Mouse (Mus musculus): Measurements from ENCODE around the gene Amot. TPM values are rescaled to one million over a fixed set of nuclear protein-coding genes. Genes with fewer than 3 reads are reported as not detected.

Gene Amot
- 5.8 and 6.0 TPM in 2 replicates for polyA plus RNA-seq (2015; fragmentation: Nextera tagmentation; extraction: Ambion mirVana)

DNA sequence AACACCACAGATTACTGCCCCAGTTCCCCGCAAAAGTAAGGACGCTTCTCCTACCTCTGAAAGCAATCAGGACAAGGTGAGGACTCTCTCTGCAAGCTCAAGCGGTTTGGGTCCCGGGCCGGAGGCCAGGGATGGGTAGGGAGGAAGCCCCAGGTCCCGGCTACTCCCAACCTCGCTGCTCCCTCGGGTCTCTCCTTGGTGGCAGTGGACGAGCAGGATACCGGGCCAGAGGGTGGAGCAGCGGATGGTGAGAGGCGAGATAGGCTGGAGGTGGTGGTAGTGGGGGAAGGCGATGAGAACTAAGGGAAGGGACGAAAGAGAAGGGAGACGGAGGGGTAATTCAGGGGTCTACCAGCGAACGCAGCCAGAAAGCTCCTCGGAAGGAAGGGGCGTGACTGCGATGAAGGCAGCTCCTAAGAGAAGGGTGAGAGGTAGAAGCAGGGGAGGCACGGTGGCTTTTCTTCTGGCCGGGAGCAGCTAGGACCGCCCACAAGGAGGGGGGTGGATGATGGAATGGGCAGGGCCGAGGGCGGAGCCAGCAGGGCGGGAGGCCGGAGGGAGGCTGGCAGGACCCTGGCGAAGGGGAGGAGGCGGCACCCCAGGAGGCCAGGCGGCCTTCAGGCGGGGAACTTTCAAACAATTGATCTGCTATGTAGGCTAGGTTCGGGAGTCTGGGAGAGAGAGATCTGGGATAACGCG lies at the start of gene Amot:
Amot (minus strand) TSS at position 465 of the 699 bp plus-strand sequence.
- H3K27ac ChIP-seq (ENCODE audit: low read length): peak within 1 kb of the TSS; percentile 63
- peak within 1 kb of the TSS; percentile 78 for H3K4me2 ChIP-seq (ENCODE audit: low read depth, low read length)
- 12% methylated on average over 32 of the region's 34 CpGs for WGBS (ENCODE audit: insufficient replicate concordance)
- peak within 1 kb of the TSS; percentile 54 for H3K9ac ChIP-seq (ENCODE audit: low read depth, low read length)
- no peaks in the 10 kb centered on the region for H3K36me3 ChIP-seq (ENCODE audit: control insufficient read depth, insufficient read depth)
- no peaks in the 10 kb centered on the region for H3K9me3 ChIP-seq (replicated peaks; ENCODE audit: control insufficient read depth, low read length)
- ATAC-seq (ENCODE audit: low read depth): peak; percentile 93
- H3K4me1 ChIP-seq (ENCODE audit: control insufficient read depth, low read depth, low read length): no peaks in the 10 kb centered on the region
- peak within 1 kb of the TSS; percentile 60 for H3K4me3 ChIP-seq (ENCODE audit: low read depth, low read length)
- H3K27me3 ChIP-seq (ENCODE audit: control insufficient read depth, insufficient read depth, low read depth, low read length): no peaks in the 10 kb centered on the region; the same call in 1 of the 2 replicates

DNA sequence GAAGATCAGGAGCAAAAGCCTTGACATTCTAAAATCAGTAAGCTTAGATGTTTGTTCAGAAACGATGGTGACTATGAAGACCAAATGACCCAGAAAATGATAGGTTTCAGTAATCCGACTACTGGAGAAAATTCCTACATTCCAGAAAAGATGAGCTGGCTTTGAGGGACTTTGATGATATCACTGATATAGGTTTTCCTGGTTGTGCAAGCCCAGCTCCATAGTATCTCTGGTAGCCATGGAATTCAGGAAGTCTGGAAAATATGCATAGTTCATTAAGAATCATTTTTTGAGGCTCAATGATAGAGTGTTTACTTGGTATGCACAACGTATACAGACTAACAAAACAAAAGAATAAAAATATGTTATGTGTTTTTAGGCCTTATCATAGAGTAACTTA lies 40.1 kb upstream of the Amot start:
- Histone ChIP-seq H3K27ac (ENCODE audit: low read length) (no peak overlapping the region), H3K27me3 (ENCODE audit: control insufficient read depth, insufficient read depth, low read depth, low read length) (no peaks in the 10 kb centered on the region), H3K9ac (ENCODE audit: low read depth, low read length) (no peak overlapping the region), H3K36me3 (ENCODE audit: control insufficient read depth, insufficient read depth) (no peaks in the 10 kb centered on the region), H3K4me1 (ENCODE audit: control insufficient read depth, low read depth, low read length) (no peaks in the 10 kb centered on the region), H3K9me3 (replicated peaks; ENCODE audit: control insufficient read depth, low read length) (no peaks in the 10 kb centered on the region), H3K4me2 (ENCODE audit: low read depth, low read length) (no peak overlapping the region), H3K4me3 (ENCODE audit: low read depth, low read length) (no peak overlapping the region)
- WGBS (ENCODE audit: insufficient replicate concordance): 53% methylated on average over 3 of the region's 3 CpGs
- no peak for ATAC-seq (ENCODE audit: low read depth)

DNA sequence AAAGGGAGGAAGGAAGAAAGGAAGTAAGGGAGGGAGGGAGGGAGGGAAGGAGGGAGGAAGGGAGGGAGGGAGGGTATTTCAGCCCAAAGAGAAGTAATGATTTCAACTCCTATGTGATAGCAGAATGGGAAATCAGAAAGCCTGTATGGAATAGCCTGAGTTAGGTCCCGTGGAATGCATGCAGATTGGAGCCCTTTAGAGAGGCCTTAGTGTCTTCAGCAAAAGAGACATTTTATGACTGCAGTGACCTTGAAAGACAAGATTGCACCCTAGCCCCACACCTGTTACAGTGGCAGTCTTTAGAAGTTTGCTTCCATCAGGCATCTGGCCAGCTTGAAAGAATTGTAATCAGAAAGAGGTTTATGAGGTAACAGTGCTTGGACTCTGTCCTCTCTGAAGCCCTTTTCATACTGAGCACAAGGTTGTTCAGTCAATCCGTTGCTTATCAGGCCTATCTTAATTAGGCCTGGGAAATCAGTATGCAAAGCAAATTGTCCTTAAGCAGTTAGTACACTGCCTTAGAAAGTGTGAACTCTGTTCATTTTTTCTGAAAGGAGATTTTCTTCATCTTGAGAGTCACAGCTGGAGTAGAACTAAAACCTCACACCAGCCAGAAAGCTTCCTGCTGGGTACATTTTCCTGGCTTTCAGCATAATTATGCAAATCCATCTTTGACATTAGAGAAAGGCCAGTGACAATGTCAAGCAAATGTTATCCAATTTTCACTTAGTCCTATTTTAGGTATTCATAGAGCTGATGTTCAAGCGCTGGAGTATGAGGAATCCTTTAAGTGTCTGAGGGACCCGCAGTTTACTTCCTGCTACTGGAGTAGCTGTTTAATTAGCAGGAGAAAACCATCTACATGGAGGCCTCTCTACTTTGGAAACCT lies 38.9 kb upstream of the Amot start:
- no peaks in the 10 kb centered on the region for H3K27me3 ChIP-seq (ENCODE audit: control insufficient read depth, insufficient read depth, low read depth, low read length)
- H3K27ac ChIP-seq (ENCODE audit: low read length): no peak overlapping the region
- H3K4me2 ChIP-seq (ENCODE audit: low read depth, low read length): no peak overlapping the region
- H3K9me3 ChIP-seq (replicated peaks; ENCODE audit: control insufficient read depth, low read length): no peaks in the 10 kb centered on the region
- no peaks in the 10 kb centered on the region for H3K36me3 ChIP-seq (ENCODE audit: control insufficient read depth, insufficient read depth)
- H3K9ac ChIP-seq (ENCODE audit: low read depth, low read length): no peak overlapping the region
- no peaks in the 10 kb centered on the region for H3K4me1 ChIP-seq (ENCODE audit: control insufficient read depth, low read depth, low read length)
- WGBS (ENCODE audit: insufficient replicate concordance): 45% methylated on average over 4 of the region's 4 CpGs
- no peak for ATAC-seq (ENCODE audit: low read depth)
- no peak overlapping the region for H3K4me3 ChIP-seq (ENCODE audit: low read depth, low read length)

DNA sequence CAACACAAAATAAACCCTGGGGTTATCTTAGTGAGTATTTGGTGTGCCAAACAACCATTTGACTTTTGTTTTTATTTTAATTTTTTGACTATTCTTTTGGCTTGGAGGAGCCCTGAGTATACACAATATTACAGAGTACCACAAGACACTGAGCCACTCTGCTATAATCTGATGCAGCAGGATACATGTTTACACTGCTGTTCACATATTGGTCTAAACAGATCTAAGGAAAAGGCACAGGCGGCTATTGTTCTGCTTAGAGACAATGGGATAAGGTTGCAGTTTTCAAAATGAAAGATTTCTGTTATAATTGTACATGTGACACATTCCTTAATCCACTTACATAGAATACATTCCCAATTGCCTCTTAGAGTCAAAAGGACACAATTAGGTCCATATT lies 36.1 kb upstream of the Amot start:
- Histone ChIP-seq H3K27ac (ENCODE audit: low read length) (no peak overlapping the region), H3K4me1 (ENCODE audit: control insufficient read depth, low read depth, low read length) (no peaks in the 10 kb centered on the region), H3K27me3 (ENCODE audit: control insufficient read depth, insufficient read depth, low read depth, low read length) (no peaks in the 10 kb centered on the region), H3K4me3 (ENCODE audit: low read depth, low read length) (no peak overlapping the region), H3K9me3 (replicated peaks; ENCODE audit: control insufficient read depth, low read length) (no peaks in the 10 kb centered on the region), H3K36me3 (ENCODE audit: control insufficient read depth, insufficient read depth) (no peaks in the 10 kb centered on the region), H3K4me2 (ENCODE audit: low read depth, low read length) (no peak overlapping the region), H3K9ac (ENCODE audit: low read depth, low read length) (no peak overlapping the region)
- ATAC-seq (ENCODE audit: low read depth): no peak
- 74% methylated on average over 1 of the region's 1 CpGs for WGBS (ENCODE audit: insufficient replicate concordance)

DNA sequence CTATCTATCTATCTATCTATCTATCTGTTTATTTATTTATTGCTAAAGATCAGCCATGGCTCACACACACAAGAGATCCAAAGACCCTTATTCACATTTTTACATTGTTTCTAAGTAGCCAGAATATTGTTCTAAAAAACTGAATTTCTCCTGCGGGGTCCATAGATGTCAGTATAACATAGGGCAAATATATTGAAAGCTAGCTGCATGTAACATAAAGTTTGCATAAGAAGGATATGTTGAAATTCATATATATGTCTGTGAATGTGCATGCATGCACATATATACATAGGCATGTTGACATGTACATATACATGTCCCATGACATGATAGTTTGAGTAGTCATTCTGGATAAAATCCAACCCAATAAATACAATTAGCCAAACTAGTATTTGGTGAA lies 35.3 kb upstream of the Amot start:
- no peak overlapping the region for H3K4me3 ChIP-seq (ENCODE audit: low read depth, low read length)
- H3K27ac ChIP-seq (ENCODE audit: low read length): no peak overlapping the region
- H3K36me3 ChIP-seq (ENCODE audit: control insufficient read depth, insufficient read depth): no peaks in the 10 kb centered on the region
- H3K4me2 ChIP-seq (ENCODE audit: low read depth, low read length): no peak overlapping the region
- WGBS (ENCODE audit: insufficient replicate concordance): 60% methylated on average over 1 of the region's 1 CpGs
- H3K9ac ChIP-seq (ENCODE audit: low read depth, low read length): no peak overlapping the region
- no peak for ATAC-seq (ENCODE audit: low read depth)
- H3K9me3 ChIP-seq (replicated peaks; ENCODE audit: control insufficient read depth, low read length): no peaks in the 10 kb centered on the region
- no peaks in the 10 kb centered on the region for H3K4me1 ChIP-seq (ENCODE audit: control insufficient read depth, low read depth, low read length)
- H3K27me3 ChIP-seq (ENCODE audit: control insufficient read depth, insufficient read depth, low read depth, low read length): no peaks in the 10 kb centered on the region

DNA sequence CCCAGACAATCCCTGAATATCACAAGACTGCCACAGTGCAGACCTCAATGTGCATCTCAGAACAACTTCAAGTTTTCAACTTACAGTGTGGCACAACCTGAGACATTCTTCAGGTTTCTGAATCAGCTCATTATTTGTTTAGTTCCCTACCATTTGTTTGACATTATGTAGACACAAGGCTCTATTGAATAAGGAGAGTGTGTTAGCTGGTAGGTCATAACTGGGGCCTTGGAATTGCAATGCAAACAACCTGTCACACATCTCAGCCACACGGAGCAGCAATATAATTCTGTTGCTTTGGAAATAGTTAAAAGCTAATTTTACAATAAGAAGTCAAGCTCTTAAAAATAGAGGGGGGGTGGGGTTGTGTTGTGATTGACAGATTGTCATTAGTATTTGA lies 24.6 kb upstream of the Amot start:
- no peaks in the 10 kb centered on the region for H3K36me3 ChIP-seq (ENCODE audit: control insufficient read depth, insufficient read depth)
- no peaks in the 10 kb centered on the region for H3K27me3 ChIP-seq (ENCODE audit: control insufficient read depth, insufficient read depth, low read depth, low read length)
- no peaks in the 10 kb centered on the region for H3K9me3 ChIP-seq (replicated peaks; ENCODE audit: control insufficient read depth, low read length)
- WGBS (ENCODE audit: insufficient replicate concordance): 50% methylated on average over 1 of the region's 1 CpGs
- H3K4me1 ChIP-seq (ENCODE audit: control insufficient read depth, low read depth, low read length): no peaks in the 10 kb centered on the region
- no peak for ATAC-seq (ENCODE audit: low read depth)
- no peak overlapping the region for H3K4me2 ChIP-seq (ENCODE audit: low read depth, low read length)
- no peak overlapping the region for H3K4me3 ChIP-seq (ENCODE audit: low read depth, low read length)
- no peak overlapping the region for H3K9ac ChIP-seq (ENCODE audit: low read depth, low read length)
- H3K27ac ChIP-seq (ENCODE audit: low read length): no peak overlapping the region

DNA sequence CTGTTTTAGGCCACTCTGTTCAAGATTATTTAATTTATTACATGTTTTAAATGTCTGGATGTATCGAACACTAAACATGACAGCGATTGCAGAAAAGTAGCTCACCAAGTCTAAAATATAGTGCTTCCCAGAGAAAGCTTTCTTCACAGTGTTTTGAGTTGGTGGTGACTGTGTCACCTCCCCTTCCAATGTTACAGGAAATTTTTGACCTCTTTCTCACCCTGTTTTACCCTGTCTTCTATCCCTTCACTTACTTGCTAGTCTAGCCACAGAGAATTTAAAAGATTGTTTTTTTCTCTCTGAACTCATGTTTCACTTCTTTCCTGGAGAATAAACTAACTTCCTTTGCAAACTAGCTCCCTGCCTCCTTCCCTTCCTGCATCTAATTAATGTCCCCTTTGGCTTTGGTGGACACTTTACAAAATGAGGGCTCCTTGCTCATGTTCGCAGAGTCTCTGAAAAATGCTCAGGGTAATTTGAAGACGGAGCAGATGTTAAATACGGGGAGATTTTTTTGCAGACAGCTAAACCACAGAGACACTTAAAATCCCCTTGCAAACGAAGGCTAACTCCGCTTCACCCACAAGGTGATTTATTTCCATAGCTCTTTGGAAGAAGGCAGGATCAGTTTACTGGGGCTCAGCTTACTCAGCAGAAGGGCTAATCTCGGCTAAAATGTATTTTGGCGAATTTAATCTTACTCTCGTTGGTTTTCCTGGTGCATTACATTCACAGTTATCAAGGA lies 11.5 kb upstream of the Amot start:
- no peak overlapping the region for H3K4me2 ChIP-seq (ENCODE audit: low read depth, low read length)
- ATAC-seq (ENCODE audit: low read depth): no peak
- H3K9me3 ChIP-seq (replicated peaks; ENCODE audit: control insufficient read depth, low read length): no peaks in the 10 kb centered on the region
- no peaks in the 10 kb centered on the region for H3K36me3 ChIP-seq (ENCODE audit: control insufficient read depth, insufficient read depth)
- no peak overlapping the region for H3K9ac ChIP-seq (ENCODE audit: low read depth, low read length)
- no peaks in the 10 kb centered on the region for H3K27me3 ChIP-seq (ENCODE audit: control insufficient read depth, insufficient read depth, low read depth, low read length)
- no peaks in the 10 kb centered on the region for H3K4me1 ChIP-seq (ENCODE audit: control insufficient read depth, low read depth, low read length)
- 41% methylated on average over 10 of the region's 10 CpGs for WGBS (ENCODE audit: insufficient replicate concordance)
- H3K4me3 ChIP-seq (ENCODE audit: low read depth, low read length): no peak overlapping the region
- no peak overlapping the region for H3K27ac ChIP-seq (ENCODE audit: low read length)

DNA sequence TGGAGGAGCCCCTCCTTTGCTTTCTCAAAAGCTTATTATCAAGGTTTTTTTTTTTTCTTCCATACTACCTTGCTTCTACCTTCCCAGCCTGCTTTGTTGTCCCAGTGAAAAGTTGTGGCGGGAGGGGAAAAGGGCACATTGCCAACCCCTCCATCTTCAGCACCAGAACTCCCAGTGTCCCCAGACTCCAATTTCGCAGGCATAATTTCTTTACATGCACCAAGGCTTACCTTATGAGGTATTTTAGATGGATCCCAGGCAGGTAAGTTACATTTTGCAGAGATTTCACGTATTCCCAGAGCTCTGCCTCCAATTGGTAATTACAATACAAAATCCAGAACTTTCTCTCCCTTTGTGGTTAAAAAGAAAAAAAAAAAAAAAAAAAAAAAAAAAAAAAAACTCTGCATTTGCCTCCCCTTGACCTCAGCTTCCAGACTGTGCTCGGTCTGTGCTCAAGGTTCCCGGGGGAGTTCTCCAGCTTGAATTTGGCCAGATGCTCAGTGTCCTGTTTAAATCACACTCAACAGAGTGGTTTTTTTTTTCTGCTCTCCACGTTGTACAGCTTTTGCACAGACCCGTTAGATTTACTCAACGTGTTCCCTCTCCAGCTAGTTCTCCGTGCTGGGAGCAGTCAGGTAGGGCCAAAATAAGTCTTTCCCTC lies 10.6 kb upstream of the Amot start:
- WGBS (ENCODE audit: insufficient replicate concordance): 52% methylated on average over 9 of the region's 9 CpGs

More for the DNA sequence above, 10.6 kb upstream of the Amot start:
- H3K9ac ChIP-seq (ENCODE audit: low read depth, low read length): no peak overlapping the region
- no peaks in the 10 kb centered on the region for H3K9me3 ChIP-seq (replicated peaks; ENCODE audit: control insufficient read depth, low read length)
- H3K27ac ChIP-seq (ENCODE audit: low read length): no peak overlapping the region
- H3K27me3 ChIP-seq (ENCODE audit: control insufficient read depth, insufficient read depth, low read depth, low read length): no peaks in the 10 kb centered on the region
- no peaks in the 10 kb centered on the region for H3K4me1 ChIP-seq (ENCODE audit: control insufficient read depth, low read depth, low read length)
- ATAC-seq (ENCODE audit: low read depth): no peak
- no peak overlapping the region for H3K4me3 ChIP-seq (ENCODE audit: low read depth, low read length)
- H3K36me3 ChIP-seq (ENCODE audit: control insufficient read depth, insufficient read depth): no peaks in the 10 kb centered on the region
- H3K4me2 ChIP-seq (ENCODE audit: low read depth, low read length): no peak overlapping the region

Measured in liver, embryonic 16.5 days (tissue).